Comparison of ENCODE assay signal across 8 mouse cellular contexts in the genomic region with DNA sequence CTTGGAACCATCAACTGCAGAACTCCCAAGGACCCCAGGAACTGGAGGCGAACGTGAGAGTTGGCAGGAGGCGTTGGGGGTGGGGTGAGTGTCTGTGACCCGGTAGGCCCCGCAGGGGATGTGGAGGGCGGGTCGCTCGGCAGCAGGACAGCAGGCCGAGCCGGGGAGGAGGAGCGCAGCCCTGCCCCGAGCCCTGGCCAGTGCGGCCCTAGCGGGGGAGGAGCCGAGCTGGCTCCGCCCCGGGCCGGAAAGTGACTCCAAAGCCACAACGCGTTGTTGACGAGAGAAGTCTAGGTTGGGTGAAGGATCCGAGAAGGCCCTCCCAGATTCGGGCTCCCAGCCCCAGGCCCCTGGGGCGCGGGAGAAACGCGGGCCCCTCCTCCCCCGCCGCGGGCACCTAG. TPM values are rescaled to one million over a fixed set of nuclear protein-coding genes. Genes with fewer than 3 reads are reported as not detected.
DNase-seq lines count a peak whose midpoint lies in the region; ATAC-seq and TF ChIP-seq lines count a peak whose summit lies in the region.

Gene Khnyn (plus strand): TSS at position 235 of the 401 bp plus-strand sequence.

- peak within 1 kb of the TSS; percentile 96 for H3K27ac ChIP-seq in CH12.LX (ENCODE audit: insufficient read depth, low read depth)
- peak within 1 kb of the TSS; percentile 62 for H3K27ac ChIP-seq in forebrain, embryonic 11.5 days (ENCODE audit: low read depth, low read length)
- H3K27ac ChIP-seq in heart, embryonic 15.5 days = peak within 1 kb of the TSS; percentile 97
- peak within 1 kb of the TSS; percentile 90 for H3K27ac ChIP-seq in liver, embryonic 13.5 days
- H3K27ac ChIP-seq in stomach, embryonic 14.5 days (ENCODE audit: low read length) = peak within 1 kb of the TSS; percentile 95

- H3K9ac ChIP-seq in CH12.LX (ENCODE audit: insufficient read depth, low read depth) = peak within 1 kb of the TSS; percentile 72
- H3K9ac ChIP-seq in forebrain, embryonic 11.5 days (ENCODE audit: low read length) = peak within 1 kb of the TSS; percentile 87
- peak within 1 kb of the TSS; percentile 89 for H3K9ac ChIP-seq in heart, embryonic 15.5 days
- H3K9ac ChIP-seq in liver, embryonic 13.5 days = peak within 1 kb of the TSS; percentile 89
- peak within 1 kb of the TSS; percentile 62 for H3K9ac ChIP-seq in stomach, embryonic 14.5 days (replicated peaks; ENCODE audit: low read depth, low read length)

- peaks cover 17% of the 10 kb centered on the region for H3K79me2 ChIP-seq in CH12.LX (replicated peaks; ENCODE audit: control insufficient read depth, extremely low read depth, insufficient read depth, poor library complexity, severe bottlenecking)

- peaks cover 29 to 33% of the 10 kb centered on the region in 2 experiments for H3K36me3 ChIP-seq in CH12.LX (replicated peaks in 1 of 2; ENCODE audit: control insufficient read depth in 1 of 2, insufficient read depth in 1 of 2, low read length in 1 of 2)
- H3K36me3 ChIP-seq in forebrain, embryonic 11.5 days (ENCODE audit: control insufficient read depth, insufficient read depth, low read length) = peaks cover 8% of the 10 kb centered on the region; the same call in 1 of the 2 replicates
- H3K36me3 ChIP-seq in heart, embryonic 15.5 days = peaks cover 30% of the 10 kb centered on the region
- peaks cover 34% of the 10 kb centered on the region for H3K36me3 ChIP-seq in liver, embryonic 13.5 days
- peaks cover 33% of the 10 kb centered on the region for H3K36me3 ChIP-seq in stomach, embryonic 14.5 days (ENCODE audit: control insufficient read depth, insufficient read depth, low read length)

- in situ Hi-C loops in CH12.LX (cut with MboI; ENCODE audit: low pct_ligation_motif_present, low pct_unique_long_range_greater_than_20kb, low sequenced_read_pairs) = no loop called here

- no peaks in the 10 kb centered on the region for H3K27me3 ChIP-seq in CH12.LX (replicated peaks)
- no peaks in the 10 kb centered on the region for H3K27me3 ChIP-seq in forebrain, embryonic 11.5 days (ENCODE audit: control insufficient read depth, insufficient read depth, low read length)
- H3K27me3 ChIP-seq in heart, embryonic 15.5 days = no peaks in the 10 kb centered on the region
- H3K27me3 ChIP-seq in liver, embryonic 13.5 days = no peaks in the 10 kb centered on the region
- no peaks in the 10 kb centered on the region for H3K27me3 ChIP-seq in stomach, embryonic 14.5 days (ENCODE audit: control insufficient read depth, insufficient read depth, low read length)

- TF ChIP-seq CTCF in CH12.LX (conservative IDR thresholded peaks at IDR 0.05 in 1 of 2, IDR thresholded peaks at IDR 0.05 in 1 of 2; ENCODE audit: low read depth in 2 of 2, low read length in 2 of 2) = no peak

- H3K4me2 ChIP-seq in CH12.LX (ENCODE audit: insufficient read depth, low read depth, poor library complexity, severe bottlenecking) = peak within 1 kb of the TSS; percentile 67
- H3K4me2 ChIP-seq in forebrain, embryonic 11.5 days (ENCODE audit: low read depth, low read length, severe bottlenecking) = peak within 1 kb of the TSS; percentile 66
- H3K4me2 ChIP-seq in heart, embryonic 15.5 days = peak within 1 kb of the TSS; percentile 68
- peak within 1 kb of the TSS; percentile 80 for H3K4me2 ChIP-seq in liver, embryonic 13.5 days
- peak within 1 kb of the TSS; percentile 85 for H3K4me2 ChIP-seq in stomach, embryonic 14.5 days (replicated peaks; ENCODE audit: low read depth, low read length)

- TF ChIP-seq RAD21 in CH12.LX (IDR thresholded peaks at IDR 0.05; ENCODE audit: low read depth, low read length) = no peak

- H3K9me3 ChIP-seq in CH12.LX (replicated peaks; ENCODE audit: low read length) = no peaks in the 10 kb centered on the region
- no peaks in the 10 kb centered on the region for H3K9me3 ChIP-seq in forebrain, embryonic 11.5 days (ENCODE audit: control insufficient read depth, low read length)
- no peaks in the 10 kb centered on the region for H3K9me3 ChIP-seq in heart, embryonic 15.5 days (replicated peaks)
- H3K9me3 ChIP-seq in liver, embryonic 13.5 days (replicated peaks) = no peaks in the 10 kb centered on the region
- H3K9me3 ChIP-seq in stomach, embryonic 14.5 days (ENCODE audit: control insufficient read depth, low read depth, low read length) = no peaks in the 10 kb centered on the region

- no peak for TF ChIP-seq EP300 in CH12.LX (IDR thresholded peaks at IDR 0.05; ENCODE audit: low read length)

- dilution Hi-C loops in CH12.LX (cut with MboI; ENCODE audit: extremely low pct_ligation_motif_present, extremely low pct_unique_long_range_greater_than_20kb, low sequenced_read_pairs) = no loop called here

- H3K4me1 ChIP-seq in CH12.LX (ENCODE audit: control insufficient read depth in 1 of 2, insufficient read depth in 2 of 2) = peaks cover 43 to 78% of the 10 kb centered on the region in 2 experiments
- peaks cover 3% of the 10 kb centered on the region; the same call in 1 of the 2 replicates for H3K4me1 ChIP-seq in forebrain, embryonic 11.5 days (replicated peaks; ENCODE audit: control insufficient read depth, insufficient read depth, low read length)
- peaks cover 30% of the 10 kb centered on the region for H3K4me1 ChIP-seq in heart, embryonic 15.5 days (replicated peaks)
- H3K4me1 ChIP-seq in liver, embryonic 13.5 days (replicated peaks) = peaks cover 60% of the 10 kb centered on the region
- H3K4me1 ChIP-seq in stomach, embryonic 14.5 days (ENCODE audit: control insufficient read depth, insufficient read depth, low read length) = peaks cover 26% of the 10 kb centered on the region

- peak; percentile 67 for TF ChIP-seq POLR2A in CH12.LX (IDR thresholded peaks at IDR 0.05; ENCODE audit: low read depth, low read length)

- peak within 1 kb of the TSS; percentile 70 to 74 (median 73) for H3K4me3 ChIP-seq in CH12.LX (replicated peaks in 1 of 3; ENCODE audit: low read depth in 2 of 3, low read length in 2 of 3, poor library complexity in 1 of 3)
- H3K4me3 ChIP-seq in forebrain, embryonic 11.5 days (ENCODE audit: low read depth, low read length) = peak within 1 kb of the TSS; percentile 81
- H3K4me3 ChIP-seq in heart, embryonic 15.5 days = peak within 1 kb of the TSS; percentile 86
- peak within 1 kb of the TSS; percentile 76 for H3K4me3 ChIP-seq in liver, embryonic 13.5 days (replicated peaks)
- H3K4me3 ChIP-seq in stomach, embryonic 14.5 days (ENCODE audit: low read depth, low read length) = peak within 1 kb of the TSS; percentile 65

- peak; percentile 96 for ATAC-seq in forebrain, embryonic 11.5 days (replicated peaks; ENCODE audit: low FRiP score)
- peak; percentile 96 for ATAC-seq in heart, embryonic 15.5 days (replicated peaks; ENCODE audit: insufficient number of reproducible peaks, insufficient read depth, low FRiP score, low read depth)
- peak; percentile 90 for ATAC-seq in liver, embryonic 13.5 days (ENCODE audit: low read depth)
- ATAC-seq in stomach, embryonic 14.5 days (ENCODE audit: insufficient number of reproducible peaks, insufficient read depth, low FRiP score, low read depth) = peak; percentile 94

- peak; percentile 93 for DNase-seq in CH12.LX (ENCODE audit: extremely low read depth)
- peak; percentile 68 for DNase-seq in c-Kit-positive CD71-positive TER-119-negative erythroid progenitor cells, embryonic 14.5 days (ENCODE audit: low read depth)
- peak; percentile 94 for DNase-seq in forebrain, embryonic 11.5 days (ENCODE audit: low spot score)
- DNase-seq in kidney, postnatal 25 days = peak; percentile 92 to 97
- DNase-seq in liver, embryonic 13.5 days = peak; percentile 89
- peak; percentile 83 to 86 for DNase-seq in natural killer cell, adult 2 months (ENCODE audit: low spot score in 2 of 2)

- 0% methylated on average over 25 of the region's 30 CpGs for WGBS in forebrain, embryonic 11.5 days
- whole genome bisulfite sequencing in heart, embryonic 15.5 days = under 1% methylated on average over 24 of the region's 30 CpGs
- WGBS in liver, embryonic 13.5 days (ENCODE audit: insufficient replicate concordance) = under 1% methylated on average over 30 of the region's 30 CpGs
- under 1% methylated on average over 24 of the region's 30 CpGs for WGBS in stomach, embryonic 14.5 days

TF ChIP-seq in CH12.LX, 34 proteins besides CTCF, POLR2A, EP300 and RAD21 (continues in another document):
- peak; percentile 70 for TF ChIP-seq NELFE (IDR thresholded peaks at IDR 0.05; ENCODE audit: low read depth, low read length)
- no peak for TF ChIP-seq JUN (IDR thresholded peaks at IDR 0.05; ENCODE audit: insufficient read depth, low read depth, low read length)
- peak; percentile 50 for TF ChIP-seq ELF1 (IDR thresholded peaks at IDR 0.05; ENCODE audit: low read depth, low read length)
- TF ChIP-seq MXI1 (IDR thresholded peaks at IDR 0.05; ENCODE audit: low read depth, low read length) = peak; percentile 66; the same call in 1 of the 2 replicates
- peak; percentile 41; the same call in 1 of the 2 replicates for TF ChIP-seq TCF12 (IDR thresholded peaks at IDR 0.05; ENCODE audit: low read depth, low read length)
- no peak; the same call in 1 of the 2 replicates for TF ChIP-seq NRF1 (IDR thresholded peaks at IDR 0.05; ENCODE audit: low read depth, low read length)
- TF ChIP-seq MEF2A (IDR thresholded peaks at IDR 0.05; ENCODE audit: borderline replicate concordance, low read depth, low read length) = peak; percentile 79
- TF ChIP-seq BHLHE40 (IDR thresholded peaks at IDR 0.05; ENCODE audit: low read depth, low read length) = peak; percentile 79
- TF ChIP-seq ZC3H11A (IDR thresholded peaks at IDR 0.05; ENCODE audit: low read depth, low read length) = no peak
- peak; percentile 80 for TF ChIP-seq UBTF (IDR thresholded peaks at IDR 0.05; ENCODE audit: low read depth, low read length)
- 0 out of 2 replicates have a peak, but pooled peaks have one; percentile 17 for TF ChIP-seq TBP (conservative IDR thresholded peaks at IDR 0.05; ENCODE audit: low read depth, low read length)
- TF ChIP-seq POLR2AphosphoS2 (IDR thresholded peaks at IDR 0.05; ENCODE audit: low read depth, low read length) = 0 out of 2 replicates have a peak, but pooled peaks have one; percentile 40
- TF ChIP-seq SMC3 (IDR thresholded peaks at IDR 0.05; ENCODE audit: low read depth, low read length) = no peak
- no peak for TF ChIP-seq E2F4 (IDR thresholded peaks at IDR 0.05; ENCODE audit: insufficient replicate concordance, low read depth, low read length)
- no peak for TF ChIP-seq RCOR1 (conservative IDR thresholded peaks at IDR 0.05; ENCODE audit: low read depth, low read length)
- TF ChIP-seq MAZ (IDR thresholded peaks at IDR 0.05; ENCODE audit: low read depth, low read length) = peak; percentile 53

RNA-seq across cellular contexts. Expression of gene Khnyn, which starts in this region (rescaled TPM):
- 32.8 and 50.6 TPM in 2 replicates for total RNA-seq in CH12.LX (2012; rRNA removed)
- 31.1 and 35.8 TPM in 2 replicates for total RNA-seq in CH12.LX (2014; rRNA removed)
- 29.8 and 31.8 TPM in 2 replicates for polyA plus RNA-seq in CH12.LX (2012; ENCODE audit: insufficient read length, low read depth)
- 13.6 and 14.9 TPM in 2 replicates for polyA plus RNA-seq in forebrain, embryonic 11.5 days (2014; fragmentation: Nextera tagmentation; extraction: Ambion mirVana)
- polyA plus RNA-seq in heart, embryonic 15.5 days (2015; fragmentation: Nextera tagmentation; extraction: Ambion mirVana) = 9.2 and 12.6 TPM in 2 replicates
- polyA plus RNA-seq in liver, embryonic 13.5 days (2015; fragmentation: Nextera tagmentation; extraction: Ambion mirVana) = 6.8 and 7.6 TPM in 2 replicates
- polyA plus RNA-seq in stomach, embryonic 14.5 days (2014; fragmentation: Nextera tagmentation; extraction: Ambion mirVana) = 10.4 TPM in 2 replicates

Comparison
In these comparisons a context has a peak if more than half of its experiments do, and no peak if none do; other contexts are left out.
1. Peak in every context shown above with its lines: DNase-seq, ATAC-seq, H3K4me3 ChIP-seq and H3K27ac ChIP-seq.